Mouse (Mus musculus) macrophage (primary cell): ENCODE measurements at regions not wholly inside any gene's neighbourhood (a gene's known extent, or its start where the extent isn't known, plus 50 kb on each side); places are given as distances from the start of the nearest gene placed in this dataset.

Experiments used
- H3K27ac ChIP-seq: fragments of 350-480 bp; formaldehyde crosslinking; 2 replicates; pipeline ENCODE4 v1.9.0; 2021
- H3K36me3 ChIP-seq: fragments of 350-480 bp; formaldehyde crosslinking; 2 replicates; pipeline ENCODE4 v1.9.0; 2021; ENCODE audit errors: inconsistent target
- H3K4me3 ChIP-seq: fragments of 350-480 bp; formaldehyde crosslinking; 2 replicates; pipeline ENCODE4 v1.9.0; 2021; ENCODE audit errors: inconsistent target
- H3K79me2 ChIP-seq: fragments of 350-480 bp; formaldehyde crosslinking; 2 replicates; pipeline ENCODE4 v1.9.0; 2021; ENCODE audit errors: inconsistent target
- WGBS: methylation state at CpG from one replicate; pipeline ENCODE4 v1.1.7; 2026; ENCODE audit warnings: inconsistent platforms; ENCODE audit not compliant: missing documents; 5-methylcytosine and 5-hydroxymethylcytosine counted together

DNA sequence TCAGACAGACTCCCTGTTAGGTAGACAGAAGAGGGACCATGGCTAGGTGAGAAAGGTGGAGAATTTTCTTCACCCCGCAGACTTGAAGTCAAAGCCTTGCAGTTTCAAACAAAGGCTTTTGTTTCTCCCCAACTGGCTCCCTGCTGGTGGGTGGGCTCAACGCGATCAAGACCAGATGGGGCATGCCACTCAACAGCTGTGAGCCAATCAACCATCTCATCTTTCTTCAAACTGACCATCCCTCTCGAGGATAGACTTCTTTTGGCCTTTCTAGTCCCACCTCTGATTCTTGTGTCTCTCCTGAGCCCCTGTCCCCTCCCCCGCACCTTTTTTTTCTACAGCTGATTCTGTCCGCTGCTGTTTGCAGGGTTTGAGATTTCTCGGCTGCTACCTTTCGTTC is 212.5 kb upstream of the Fermt1 start:
- H3K79me2 ChIP-seq = no peaks in the 10 kb centered on the region
- WGBS = 80% methylated on average over 8 of the region's 8 CpGs
- H3K4me3 ChIP-seq = no peak overlapping the region
- H3K27ac ChIP-seq = no peak overlapping the region
- H3K36me3 ChIP-seq = no peaks in the 10 kb centered on the region

DNA sequence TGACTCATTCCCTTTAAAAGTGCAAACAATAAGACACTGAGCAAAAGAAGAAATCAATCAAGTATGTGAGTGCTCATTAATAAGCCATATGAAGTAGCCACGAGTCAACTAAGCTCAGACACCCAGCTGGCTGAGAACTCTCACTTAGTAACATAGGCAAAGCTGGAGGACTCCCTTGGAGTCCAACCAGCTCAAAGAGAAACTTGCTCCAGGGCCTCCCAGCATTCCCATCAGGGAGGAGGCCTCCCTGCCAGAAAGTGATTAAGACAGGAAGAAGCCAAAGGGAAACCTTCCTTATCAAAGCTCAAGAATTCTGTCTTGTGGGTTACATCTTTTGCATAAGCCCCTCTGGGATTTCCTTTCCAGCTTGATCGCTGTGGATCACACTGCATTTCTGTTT is 213.7 kb upstream of the Fermt1 start:
- no peak overlapping the region for H3K27ac ChIP-seq
- no peaks in the 10 kb centered on the region for H3K36me3 ChIP-seq
- 52% methylated on average over 2 of the region's 2 CpGs for WGBS
- no peaks in the 10 kb centered on the region for H3K79me2 ChIP-seq
- H3K4me3 ChIP-seq = no peak overlapping the region

DNA sequence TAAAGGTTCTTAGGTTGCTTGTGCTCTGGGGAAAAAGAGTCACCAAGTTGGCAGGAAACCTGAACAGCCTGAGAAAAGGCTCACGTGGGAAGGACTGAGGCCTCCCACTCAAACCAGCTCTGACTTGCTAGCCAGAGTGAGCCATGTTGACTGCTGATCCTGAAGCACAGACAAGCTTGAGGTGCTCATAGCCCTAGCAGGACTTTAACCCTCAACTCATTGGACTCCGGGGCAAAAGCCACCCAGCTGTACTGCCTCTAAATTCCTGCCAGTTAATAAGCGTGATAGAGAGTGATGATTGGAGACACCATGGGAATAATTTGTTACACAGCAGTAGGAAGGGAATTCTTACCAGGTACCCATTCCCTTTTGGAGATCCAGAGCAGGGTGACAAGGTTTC is 230.7 kb upstream of the Fermt1 start:
- H3K79me2 ChIP-seq = no peaks in the 10 kb centered on the region
- 96% methylated on average over 2 of the region's 3 CpGs for WGBS
- H3K27ac ChIP-seq = no peak overlapping the region
- H3K36me3 ChIP-seq = no peaks in the 10 kb centered on the region
- H3K4me3 ChIP-seq = no peak overlapping the region

DNA sequence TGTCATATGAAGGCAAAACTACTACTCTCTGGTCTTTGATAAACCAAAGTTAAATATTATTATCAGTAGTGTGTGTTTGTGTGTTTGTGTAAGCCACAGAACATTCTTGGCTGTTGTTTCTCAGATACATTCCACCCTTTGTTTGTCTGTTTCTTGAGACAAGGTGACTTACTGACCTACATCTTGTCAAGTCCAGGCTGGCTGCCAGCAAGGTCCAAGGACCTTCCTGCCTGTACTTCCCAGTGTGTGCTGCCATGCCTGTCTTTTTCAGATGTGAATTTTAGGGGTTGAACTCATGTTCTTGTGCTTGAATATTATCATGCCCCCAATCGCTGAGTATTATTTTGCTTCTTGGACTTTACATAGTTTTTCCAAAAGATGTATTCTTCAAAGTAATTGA is 235.5 kb upstream of the Fermt1 start:
- 93% methylated on average over 1 of the region's 1 CpGs for WGBS
- no peaks in the 10 kb centered on the region for H3K79me2 ChIP-seq
- no peak overlapping the region for H3K27ac ChIP-seq
- H3K36me3 ChIP-seq = no peaks in the 10 kb centered on the region
- H3K4me3 ChIP-seq = no peak overlapping the region

DNA sequence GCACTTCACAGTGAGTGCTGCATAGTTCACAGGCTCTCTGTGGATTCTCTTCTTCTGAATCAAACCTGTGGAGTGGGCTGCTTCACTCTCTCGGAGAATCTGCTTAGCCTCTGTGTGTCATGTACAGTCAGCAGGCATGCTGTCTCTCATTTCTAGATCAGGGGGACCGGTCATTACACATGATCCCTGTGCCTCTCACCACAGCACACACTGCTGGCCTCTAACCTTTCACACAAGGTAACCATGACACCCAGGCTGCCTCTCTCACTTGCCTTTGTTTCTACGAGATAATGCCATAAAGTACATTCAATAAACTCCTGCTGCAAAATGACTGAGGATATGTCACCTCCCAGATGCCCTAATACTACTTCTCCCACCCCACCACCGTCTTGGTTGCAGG is 237.2 kb upstream of the Fermt1 start:
- Histone ChIP-seq H3K27ac (no peak overlapping the region), H3K4me3 (no peak overlapping the region), H3K79me2 (no peaks in the 10 kb centered on the region), H3K36me3 (no peaks in the 10 kb centered on the region)
- 79% methylated on average over 4 of the region's 4 CpGs for WGBS

DNA sequence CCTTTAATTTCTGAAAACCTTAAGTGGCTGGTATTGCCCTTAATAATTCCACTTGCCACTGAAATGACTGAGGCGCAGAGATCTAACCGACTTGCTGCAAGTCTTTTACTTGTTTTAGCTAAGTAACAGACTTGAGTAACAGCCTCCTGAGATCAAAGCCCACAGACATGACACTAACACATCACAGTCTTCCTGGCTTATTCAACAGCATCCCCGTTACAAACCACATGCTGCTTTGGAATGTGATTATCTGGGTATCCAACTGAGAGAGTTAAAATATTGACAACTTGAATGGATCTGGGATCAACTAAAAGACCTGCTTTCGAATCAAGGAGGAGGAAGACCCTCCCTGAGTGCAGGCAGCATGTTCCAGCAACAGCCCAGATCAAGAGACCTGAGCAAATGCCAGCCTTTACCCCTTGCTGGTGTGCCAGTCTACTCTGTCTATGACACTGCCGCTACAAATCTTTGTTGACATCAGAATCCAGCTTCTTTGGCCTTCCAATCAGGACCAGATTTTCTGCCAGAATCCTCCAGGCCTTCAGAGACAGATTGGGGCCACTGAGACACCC is 258.7 kb upstream of the Fermt1 start:
- no peaks in the 10 kb centered on the region for H3K36me3 ChIP-seq
- 53% methylated on average over 5 of the region's 5 CpGs for WGBS

DNA sequence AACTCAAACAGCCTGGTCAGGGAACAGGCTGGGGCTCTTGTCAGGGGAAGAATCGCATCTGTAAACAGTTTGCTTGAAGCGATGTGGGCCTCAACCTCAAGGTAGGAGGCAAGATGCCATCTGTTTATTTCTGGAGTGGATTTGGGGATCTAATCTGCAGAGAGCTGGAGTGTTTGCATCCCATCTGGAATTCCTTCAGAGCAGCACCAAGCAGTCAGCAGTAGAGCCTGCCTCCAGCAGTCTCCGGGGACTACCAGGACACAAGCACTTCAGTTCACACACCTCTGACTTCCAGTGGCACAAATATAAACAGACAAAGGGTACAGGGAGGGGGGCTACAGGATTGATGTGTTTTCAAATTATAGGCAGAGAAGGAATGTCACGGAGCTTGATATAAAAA is 262.8 kb upstream of the Fermt1 start:
- Histone ChIP-seq H3K4me3 (no peak overlapping the region), H3K79me2 (no peaks in the 10 kb centered on the region), H3K27ac (no peak overlapping the region), H3K36me3 (no peaks in the 10 kb centered on the region)
- WGBS = 67% methylated on average over 4 of the region's 4 CpGs

More for the DNA sequence above, 258.7 kb upstream of the Fermt1 start:
- no peak overlapping the region for H3K27ac ChIP-seq
- no peak overlapping the region for H3K4me3 ChIP-seq
- H3K79me2 ChIP-seq = no peaks in the 10 kb centered on the region

DNA sequence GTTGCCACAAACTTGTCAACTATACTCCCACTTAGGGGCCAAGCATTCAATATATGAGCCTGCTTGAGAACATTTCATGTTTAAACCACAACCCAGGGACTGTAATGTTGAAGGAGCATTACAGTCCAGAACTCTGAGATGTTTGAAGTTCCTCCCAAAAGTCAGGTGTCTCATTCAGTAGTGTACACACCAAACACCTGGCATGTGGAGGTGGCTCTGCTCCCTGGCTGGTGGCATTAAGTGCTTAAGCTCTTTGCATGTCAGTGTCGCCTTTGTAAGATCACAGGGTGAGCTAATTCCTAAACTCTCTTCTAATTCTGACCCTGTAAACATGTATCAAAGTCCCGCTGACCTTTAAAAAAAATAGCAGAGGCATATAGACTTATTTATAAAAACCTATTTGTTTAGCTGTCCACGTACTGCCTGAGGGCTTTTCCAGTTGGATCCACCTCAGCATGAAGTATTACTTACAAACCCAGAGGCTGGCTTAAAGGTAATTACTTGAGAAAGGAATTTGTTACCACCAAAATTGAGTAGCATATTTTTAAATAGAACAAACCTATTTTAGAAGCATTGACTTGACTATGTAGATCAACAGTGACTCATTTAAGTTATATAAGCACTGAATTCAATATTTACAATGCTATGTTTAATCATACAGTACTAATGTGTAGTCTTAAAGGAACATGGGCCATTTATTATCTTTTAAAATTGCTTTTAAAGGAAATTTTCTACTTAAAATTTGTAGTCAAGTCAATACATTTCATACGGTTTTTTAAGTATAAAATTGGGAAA is 276.3 kb upstream of the Fermt1 start:
- 86% methylated on average over 4 of the region's 4 CpGs for WGBS
- H3K79me2 ChIP-seq = no peaks in the 10 kb centered on the region
- no peak overlapping the region for H3K27ac ChIP-seq
- no peak overlapping the region for H3K4me3 ChIP-seq
- H3K36me3 ChIP-seq = no peaks in the 10 kb centered on the region

DNA sequence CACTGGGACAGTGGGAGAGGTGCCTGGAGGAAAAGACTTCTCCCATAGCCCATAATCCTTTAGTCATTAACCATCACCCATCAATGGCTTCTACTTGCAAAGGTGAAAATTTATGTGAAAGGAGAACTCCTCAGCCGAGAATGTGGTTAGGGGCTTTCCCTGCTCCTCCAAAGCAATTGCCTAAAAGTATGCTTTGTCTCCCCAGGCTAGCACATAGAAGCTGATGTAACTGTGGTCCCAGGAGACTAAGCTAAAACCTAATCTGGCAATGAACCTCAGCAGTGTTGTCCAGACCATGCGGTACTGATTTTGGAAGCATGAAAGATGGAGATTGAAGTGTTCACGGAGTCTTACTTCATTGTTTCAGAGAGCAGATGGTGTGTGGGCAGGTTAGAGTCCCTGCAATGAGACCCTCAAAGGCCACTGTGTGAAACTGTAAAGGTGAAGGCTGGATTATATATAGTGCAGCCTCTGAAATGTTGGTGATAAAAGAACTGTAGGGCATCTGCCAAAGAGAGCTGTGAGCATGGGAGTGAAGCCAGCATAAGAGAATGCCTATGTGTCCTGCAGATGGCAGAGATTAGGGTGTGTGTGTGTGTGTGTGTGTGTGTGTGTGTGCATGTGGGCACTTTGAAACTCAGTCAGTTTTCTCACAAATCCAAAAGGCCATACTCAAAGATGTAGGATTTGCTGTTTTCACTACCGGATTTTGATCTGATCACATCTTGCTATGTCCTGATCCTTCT is 289.6 kb upstream of the Fermt1 start:
- Histone ChIP-seq H3K27ac (no peak overlapping the region), H3K4me3 (no peak overlapping the region), H3K36me3 (no peaks in the 10 kb centered on the region), H3K79me2 (no peaks in the 10 kb centered on the region)
- 70% methylated on average over 4 of the region's 4 CpGs for WGBS

DNA sequence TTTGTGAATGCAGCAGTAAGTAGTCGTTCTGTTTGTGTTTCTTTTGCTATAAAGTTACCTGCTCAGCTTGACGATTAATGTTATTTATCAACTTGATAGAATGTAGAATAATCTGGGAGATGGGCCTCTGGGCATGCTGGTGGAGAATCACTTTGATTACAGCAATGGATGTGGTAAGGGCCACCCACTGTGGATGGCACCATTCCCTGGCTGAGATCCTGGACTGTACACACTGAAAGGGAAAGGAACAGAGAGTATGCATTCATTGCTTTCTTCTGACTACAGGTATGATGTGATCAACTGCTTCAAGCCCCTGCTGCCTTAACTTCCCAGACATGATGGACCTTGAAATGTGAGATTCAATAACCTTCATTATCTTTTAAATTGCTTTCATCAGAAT is 299.8 kb upstream of the Bmp2 start:
- Histone ChIP-seq H3K79me2 (no peaks in the 10 kb centered on the region), H3K27ac (no peak overlapping the region), H3K4me3 (no peak overlapping the region), H3K36me3 (no peaks in the 10 kb centered on the region)
- 93% methylated on average over 2 of the region's 2 CpGs for WGBS

DNA sequence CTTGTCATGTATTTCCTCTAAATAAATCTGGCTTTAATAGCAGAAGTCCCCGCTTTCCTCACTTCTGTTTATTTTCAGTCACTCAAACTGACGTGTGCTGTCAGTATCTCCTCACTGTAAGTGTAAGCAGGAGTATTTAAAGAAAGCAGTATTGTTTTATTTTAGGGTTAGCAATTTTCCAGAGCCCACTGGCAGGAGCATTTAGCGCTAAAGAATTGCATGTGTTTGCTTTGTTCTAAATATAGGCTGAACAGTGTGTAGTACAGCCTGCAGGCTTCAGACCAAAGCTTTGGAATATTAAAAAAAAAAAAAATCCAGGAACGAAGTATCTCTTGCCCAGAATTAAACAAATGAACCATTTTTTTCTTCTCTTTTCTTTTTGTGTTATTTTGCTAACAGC is 277.5 kb upstream of the Bmp2 start:
- 39% methylated on average over 4 of the region's 4 CpGs for WGBS
- Histone ChIP-seq H3K36me3 (no peaks in the 10 kb centered on the region), H3K4me3 (no peak overlapping the region), H3K79me2 (no peaks in the 10 kb centered on the region), H3K27ac (no peak overlapping the region)

DNA sequence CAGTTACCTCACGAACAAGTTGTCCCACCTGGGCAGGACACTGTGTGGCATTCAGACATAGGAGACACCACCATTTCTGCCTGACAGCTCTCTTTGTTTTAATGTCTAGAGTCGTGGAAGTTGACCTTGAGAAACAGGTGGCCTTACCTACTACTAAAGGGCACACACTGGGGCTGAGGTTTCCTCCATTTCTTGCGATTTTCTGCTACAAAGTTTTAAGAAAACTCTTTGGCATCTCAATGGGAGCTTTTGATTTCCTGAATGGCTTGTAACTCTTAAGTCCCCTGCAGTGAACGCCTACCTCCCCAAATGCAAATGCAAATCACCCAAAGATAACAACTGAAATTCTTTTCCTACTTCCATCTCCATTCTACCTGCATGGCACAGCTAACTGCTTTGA is 273.4 kb upstream of the Bmp2 start:
- 72% methylated on average over 4 of the region's 4 CpGs for WGBS
- Histone ChIP-seq H3K4me3 (no peak overlapping the region), H3K79me2 (no peaks in the 10 kb centered on the region), H3K27ac (no peak overlapping the region), H3K36me3 (no peaks in the 10 kb centered on the region)

DNA sequence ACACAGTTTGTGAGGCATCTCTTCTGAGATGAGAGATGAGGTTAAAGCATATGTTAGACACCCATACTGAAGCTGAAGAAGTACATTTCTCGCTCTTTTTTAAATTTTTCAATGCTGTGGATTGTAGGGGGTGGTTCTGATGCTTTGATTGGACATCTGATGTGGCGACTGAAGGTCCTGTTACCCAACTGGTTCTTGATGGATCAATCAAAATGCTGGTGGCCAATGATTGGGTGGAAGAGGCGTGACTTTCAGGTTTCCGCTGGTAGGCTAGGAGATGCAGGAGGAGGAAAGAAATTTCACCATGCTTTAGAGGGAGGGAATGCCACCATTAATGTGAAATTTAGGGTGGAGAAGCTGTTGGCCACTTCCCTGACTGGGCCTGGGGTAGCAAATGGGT is 272.7 kb upstream of the Bmp2 start:
- Histone ChIP-seq H3K4me3 (no peak overlapping the region), H3K79me2 (no peaks in the 10 kb centered on the region), H3K27ac (no peak overlapping the region), H3K36me3 (no peaks in the 10 kb centered on the region)
- 92% methylated on average over 4 of the region's 4 CpGs for WGBS

DNA sequence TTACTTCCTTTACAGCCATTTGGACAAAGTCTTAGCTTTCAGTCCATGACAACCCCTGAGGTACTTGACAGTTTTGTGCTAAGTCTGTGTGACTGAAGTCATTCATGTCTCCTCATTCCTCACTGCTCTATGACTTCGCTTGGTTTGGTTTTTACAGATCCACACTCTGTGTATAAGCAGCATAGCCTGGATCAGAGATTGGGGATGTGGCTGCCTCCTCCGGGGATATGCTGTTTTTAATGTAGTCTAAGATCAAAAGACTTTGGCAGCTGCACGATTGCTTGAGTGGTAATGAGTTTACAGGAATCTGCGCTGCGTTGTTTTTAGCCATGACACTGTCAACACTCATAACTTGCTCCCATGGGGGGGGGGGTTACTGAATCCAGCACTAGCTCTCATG is 269.3 kb upstream of the Bmp2 start:
- Histone ChIP-seq H3K79me2 (no peaks in the 10 kb centered on the region), H3K36me3 (no peaks in the 10 kb centered on the region), H3K4me3 (no peak overlapping the region), H3K27ac (no peak overlapping the region)
- 83% methylated on average over 5 of the region's 5 CpGs for WGBS

DNA sequence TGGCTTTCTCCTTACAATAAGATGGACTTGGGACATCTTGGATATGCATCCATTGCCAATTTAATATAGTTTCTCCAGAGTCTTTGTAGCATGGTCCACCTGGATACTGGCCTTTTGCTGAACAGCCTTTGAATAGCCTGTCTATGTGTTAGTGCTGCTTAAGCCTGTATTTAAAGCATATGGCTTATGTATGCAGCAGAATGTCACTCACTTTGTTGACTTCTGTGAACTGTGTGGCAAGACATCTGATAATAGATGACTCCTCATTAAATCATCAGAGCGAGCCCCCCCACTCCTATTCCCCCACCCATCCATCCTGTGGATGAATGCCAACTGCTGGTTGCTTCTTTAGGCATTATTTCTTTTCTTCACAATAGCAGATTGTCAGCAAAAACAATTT is 268.2 kb upstream of the Bmp2 start:
- H3K36me3 ChIP-seq = no peaks in the 10 kb centered on the region
- H3K4me3 ChIP-seq = no peak overlapping the region
- H3K27ac ChIP-seq = no peak overlapping the region
- WGBS = 83% methylated on average over 1 of the region's 1 CpGs
- H3K79me2 ChIP-seq = no peaks in the 10 kb centered on the region
